Mouse (Mus musculus): ENCODE data around the gene Ube2g1.

DNA sequence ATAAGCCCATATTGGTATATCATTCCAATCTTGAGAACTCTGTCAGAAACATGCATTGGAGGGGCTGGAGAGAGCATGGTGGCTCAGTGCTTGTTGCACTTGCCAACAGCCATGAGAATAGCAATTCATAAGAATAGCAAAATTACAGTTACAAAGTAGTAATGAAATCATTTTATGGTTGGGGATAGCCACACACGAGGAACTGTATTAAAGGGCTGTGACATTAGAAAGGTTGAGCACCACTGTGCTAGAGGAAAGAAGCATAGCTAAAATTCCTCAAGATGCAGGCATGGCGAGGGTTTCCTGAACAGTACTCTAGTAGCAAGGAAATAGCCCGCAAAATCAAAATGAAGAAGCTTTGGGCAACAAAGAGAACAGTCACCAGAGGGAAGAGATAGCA, 126.7 kb downstream of the Ube2g1 start:
- TF ChIP-seq CTCF (IDR thresholded peaks at IDR 0.05) (no peak), EP300 (IDR thresholded peaks at IDR 0.05) (no peak)
